Mouse (Mus musculus): ENCODE data around the gene Arpc5l.

The Arpc5l gene

GRCm38 (mm10) chr2:39004880-39005435 lies at the start of gene Arpc5l:
Arpc5l (plus strand) TSS chr2:39005348.
- CTCF ChIA-PET, result no interaction called here

DNA sequence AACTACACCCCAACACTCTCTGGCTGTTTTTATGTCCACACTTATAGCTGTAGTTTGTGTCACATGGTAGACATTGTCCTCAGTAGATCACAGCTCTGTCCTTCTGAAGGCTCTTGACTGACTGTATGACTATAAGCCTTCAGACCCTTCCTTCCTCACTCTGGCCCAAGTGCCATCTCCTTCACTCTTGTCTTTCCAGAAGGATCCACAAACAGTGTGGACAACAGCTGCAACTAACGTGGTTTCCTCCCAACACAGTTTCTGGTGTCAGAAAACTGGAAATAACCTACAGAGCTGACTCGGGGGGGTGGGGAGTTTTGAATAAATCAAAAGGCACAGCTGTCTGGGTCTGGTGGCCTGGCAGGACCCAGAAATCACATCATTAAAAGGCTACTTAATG lies 49.1 kb upstream of the Arpc5l start:
- CTCF ChIA-PET, result no interaction called here

GRCm38 (mm10) chr2:38957671-38958223 lies 47.4 kb upstream of the Arpc5l start:
- CTCF ChIA-PET, result no interaction called here

GRCm38 (mm10) chr2:38964198-38964597 lies 41.0 kb upstream of the Arpc5l start:
- CTCF ChIA-PET, result no interaction called here

DNA sequence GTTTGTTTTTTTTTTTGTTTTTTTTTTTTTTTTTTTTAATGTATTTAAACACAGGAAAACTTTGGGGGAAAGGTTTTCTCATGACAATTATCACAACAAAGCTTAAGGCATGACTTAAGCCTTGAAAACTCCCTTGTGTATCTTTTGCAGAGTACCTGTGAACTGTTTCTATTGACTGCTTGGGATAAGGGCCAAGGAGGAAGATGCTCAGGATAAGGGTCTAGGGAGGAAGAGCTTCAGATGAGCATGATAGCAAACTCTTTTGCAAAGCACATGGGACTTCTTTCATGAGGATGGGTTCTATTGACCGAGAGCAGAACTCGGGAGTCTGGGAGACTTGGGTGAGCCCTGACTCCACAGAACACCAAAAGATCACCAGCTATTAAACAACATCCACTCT lies 35.5 kb upstream of the Arpc5l start:
- CTCF ChIA-PET, result no interaction called here

DNA sequence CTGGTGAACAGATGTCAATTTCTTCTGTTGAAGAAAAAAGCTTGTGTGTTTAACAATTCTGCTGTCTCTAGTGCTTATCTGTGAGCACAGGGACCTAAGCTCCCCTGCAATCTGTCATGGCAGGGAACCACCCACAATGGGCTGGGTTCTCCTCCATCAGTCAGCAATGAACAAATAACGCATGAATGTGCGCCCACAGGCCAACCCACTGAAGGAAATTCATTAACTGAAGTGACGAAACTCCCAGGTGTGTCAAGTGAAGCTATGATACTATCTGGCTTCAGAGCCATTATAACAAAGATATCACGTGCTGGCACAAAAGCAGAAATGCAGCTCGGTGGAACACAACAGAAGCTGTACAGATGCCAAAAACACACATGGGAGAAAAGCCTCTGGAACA lies 35.1 kb upstream of the Arpc5l start:
- CTCF ChIA-PET, result no interaction called here

GRCm38 (mm10) chr2:38973223-38973622 lies 31.9 kb upstream of the Arpc5l start:
- CTCF ChIA-PET, result no interaction called here

DNA sequence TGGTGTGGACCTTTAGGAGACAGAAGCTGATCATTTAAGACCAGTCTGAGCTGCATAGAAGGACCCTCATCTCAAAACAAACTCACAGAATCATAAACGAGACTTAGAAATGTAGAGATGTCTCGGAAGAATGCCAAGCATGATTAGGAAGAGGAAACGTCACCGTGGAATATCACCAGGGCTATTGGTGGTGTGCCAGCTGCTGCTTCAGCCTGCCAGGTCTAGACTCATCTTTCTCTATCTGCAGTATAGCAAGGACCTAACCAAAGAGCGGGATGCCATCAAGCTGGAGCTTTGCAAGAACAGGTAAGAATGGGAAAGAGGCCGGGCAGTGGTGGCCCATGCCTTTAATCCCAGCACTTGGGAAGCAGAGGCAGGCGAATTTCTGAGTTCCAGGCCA lies 31.4 kb upstream of the Arpc5l start:
- CTCF ChIA-PET, result no interaction called here

GRCm38 (mm10) chr2:38974171-38974570 lies 31.0 kb upstream of the Arpc5l start:
- CTCF ChIA-PET, result no interaction called here

DNA sequence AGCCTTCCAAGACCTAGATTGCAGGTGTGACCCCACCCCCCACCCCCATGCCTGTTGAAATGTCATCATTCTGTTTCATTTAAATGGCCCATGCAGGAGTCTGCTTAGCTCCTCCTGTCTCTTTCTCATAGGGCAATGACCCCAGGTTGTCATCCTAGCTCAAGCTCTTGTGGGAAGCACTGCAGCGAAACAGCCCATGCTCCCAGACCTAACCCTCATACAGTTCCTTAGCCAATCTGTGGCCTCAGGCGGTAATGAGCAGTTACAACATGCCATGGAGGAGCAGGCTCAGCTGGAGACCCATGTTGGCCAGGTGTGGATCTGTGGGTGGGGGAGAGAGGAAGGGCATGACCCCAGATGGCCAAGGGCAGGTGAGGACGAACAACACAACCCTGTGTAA lies 30.0 kb upstream of the Arpc5l start:
- CTCF ChIA-PET, result no interaction called here

DNA sequence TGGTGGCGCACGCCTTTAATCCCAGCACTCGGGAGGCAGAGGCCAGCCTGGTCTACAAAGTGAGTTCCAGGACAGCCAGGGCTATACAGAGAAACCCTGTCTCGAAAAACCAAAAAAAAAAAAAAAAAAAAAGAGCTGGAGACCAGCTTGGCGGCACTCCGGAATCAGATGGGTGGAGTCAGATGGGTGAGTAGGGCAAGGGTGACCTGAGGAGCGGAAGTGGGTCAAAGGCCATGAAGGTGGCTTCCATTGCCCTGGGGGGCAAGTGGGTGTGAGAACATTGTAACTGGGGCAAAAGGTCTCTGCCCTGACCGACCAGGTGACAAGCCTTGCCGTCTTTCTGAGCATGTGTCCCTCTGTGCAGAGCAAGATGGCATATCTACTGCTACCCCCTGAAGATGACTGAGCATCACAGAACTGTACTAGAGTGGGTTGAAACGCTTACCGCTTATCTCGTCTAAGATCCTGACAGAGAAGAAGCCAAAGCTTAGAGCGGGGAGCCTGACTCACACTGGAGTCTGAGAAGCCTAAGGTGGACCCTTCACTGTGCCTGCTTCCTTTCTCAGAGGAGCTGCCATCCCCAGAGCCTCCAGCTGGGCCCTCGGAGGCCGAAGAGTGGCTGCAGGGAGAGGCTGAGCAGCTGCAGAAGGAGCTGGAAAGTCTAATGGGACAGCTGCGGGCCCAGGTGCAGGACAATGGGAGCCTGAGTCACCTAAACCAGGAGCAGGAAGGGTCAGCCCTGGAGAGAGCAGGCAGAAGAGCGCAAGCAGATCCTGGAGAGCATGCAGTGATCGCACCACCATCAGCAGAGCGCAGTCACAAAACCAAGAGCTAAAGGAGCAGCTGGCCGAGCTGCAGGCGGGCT lies 29.0 kb upstream of the Arpc5l start:
- CTCF ChIA-PET, result interaction anchor here (0.5 kb wide), 1 partner anchor 60 kb away, joined by 3 read pairs; no protein-coding TSS in a partner anchor

DNA sequence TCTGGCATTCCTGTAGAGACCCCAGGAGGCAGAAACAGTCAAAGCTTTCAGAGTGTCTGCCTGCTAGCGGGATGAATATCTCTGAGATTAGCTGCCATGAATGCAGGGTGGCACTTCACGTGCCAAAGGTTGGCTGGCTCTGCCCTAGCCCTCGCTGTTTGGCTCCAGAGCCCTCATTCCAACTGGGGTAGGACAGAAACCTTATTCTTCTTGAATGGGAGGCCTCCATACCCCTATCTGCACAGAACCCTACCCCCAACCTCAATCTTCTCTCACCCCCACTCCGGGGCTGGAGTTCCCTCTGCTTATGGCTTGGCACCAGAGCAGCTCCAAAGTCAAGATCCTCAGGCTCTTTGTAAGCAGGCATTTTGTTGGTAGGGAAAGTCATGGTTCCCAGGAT lies 27.3 kb upstream of the Arpc5l start:
- CTCF ChIA-PET, result no interaction called here

DNA sequence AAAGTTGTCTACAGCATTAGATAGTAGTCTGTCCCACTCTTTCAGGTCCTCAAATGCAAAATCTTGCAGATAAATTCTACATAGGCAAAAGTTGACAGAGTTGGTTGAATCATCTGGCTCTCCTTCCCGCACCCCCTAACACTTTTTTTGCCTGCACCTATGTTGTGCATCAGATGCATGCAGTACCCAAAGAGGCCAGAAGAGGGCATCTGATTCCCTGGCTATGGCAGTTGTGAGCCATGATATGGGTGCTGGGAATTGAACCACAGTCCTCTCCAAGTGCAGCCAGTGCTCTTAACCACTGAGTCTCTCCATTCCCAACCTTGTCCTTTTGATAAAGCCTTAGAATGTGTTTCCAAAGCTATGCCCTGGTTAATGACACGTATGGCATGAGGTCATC lies 21.7 kb upstream of the Arpc5l start:
- CTCF ChIA-PET, result no interaction called here

DNA sequence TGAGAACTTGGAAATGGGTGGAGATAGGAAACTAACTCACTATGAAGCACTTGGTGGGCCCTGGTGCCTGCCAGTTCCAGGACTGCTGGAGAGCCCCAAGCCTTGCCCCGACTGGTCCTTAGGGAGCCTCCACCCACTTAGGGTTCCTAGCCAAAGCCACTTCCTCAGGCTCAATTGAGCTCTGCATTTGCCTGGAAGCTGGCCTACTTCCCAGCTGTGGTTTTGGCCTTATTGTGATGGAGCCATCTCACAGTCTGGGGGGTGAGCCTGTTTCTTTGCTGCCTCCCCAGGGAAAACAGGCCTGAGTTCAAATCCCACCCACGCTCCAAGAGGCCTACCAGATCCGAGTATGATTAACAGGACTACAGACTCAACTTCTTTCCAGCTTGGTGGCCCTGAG lies 18.6 kb upstream of the Arpc5l start:
- CTCF ChIA-PET, result no interaction called here

DNA sequence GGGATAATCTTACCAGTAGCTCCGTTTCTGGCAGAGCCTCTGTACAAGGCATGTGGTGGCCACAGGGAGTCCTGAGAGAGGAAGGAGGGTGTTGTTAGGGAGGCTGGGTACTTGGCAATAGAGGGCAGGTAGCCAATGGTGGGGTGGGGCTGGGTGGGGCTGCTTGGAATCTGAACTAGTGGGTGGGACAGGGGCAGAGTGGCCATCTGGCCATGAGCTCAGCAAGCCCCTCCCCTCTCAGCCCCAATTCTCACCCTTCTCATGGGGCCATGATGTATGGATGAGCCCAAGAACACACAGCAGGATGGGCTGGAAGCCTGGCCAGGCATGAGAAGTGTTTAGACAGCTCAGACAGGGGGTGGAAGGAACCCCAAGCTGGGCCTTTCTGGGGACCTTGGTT lies 17.8 kb upstream of the Arpc5l start:
- CTCF ChIA-PET, result no interaction called here

DNA sequence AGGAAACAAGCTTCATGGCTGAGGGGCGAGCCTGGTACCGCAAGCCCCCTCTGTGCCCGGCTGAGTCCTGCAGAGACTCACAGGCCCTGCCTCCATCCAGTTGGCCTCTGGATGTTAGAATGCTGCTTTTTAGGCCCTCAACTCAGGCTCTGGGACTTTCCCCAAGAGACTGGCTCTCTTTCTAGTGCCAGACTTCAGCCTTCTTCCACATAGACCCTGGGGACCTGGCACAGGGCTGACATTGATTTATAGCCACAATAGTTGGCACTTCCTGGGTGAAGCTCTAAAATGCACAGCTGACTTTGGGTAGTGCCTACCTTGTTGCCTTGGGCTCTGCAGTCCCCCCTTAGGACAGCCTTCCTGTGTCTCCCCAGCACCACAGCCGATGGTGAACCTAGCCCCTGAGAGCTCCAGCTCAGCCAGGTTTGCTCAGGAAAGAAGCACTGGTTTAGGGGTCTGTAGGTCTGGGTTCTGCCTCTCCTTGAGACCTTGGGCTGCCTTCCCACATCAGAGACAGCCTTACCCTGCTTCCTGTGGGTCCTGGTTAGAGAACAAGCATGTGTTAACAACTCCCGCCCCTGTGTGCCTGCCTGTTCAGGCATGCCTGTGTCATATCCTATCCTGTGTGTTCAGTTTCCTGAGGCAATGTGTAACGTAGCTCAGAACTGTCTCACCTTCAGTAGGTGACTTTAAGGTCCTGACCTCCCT lies 17.2 kb upstream of the Arpc5l start:
- CTCF ChIA-PET, result no interaction called here

DNA sequence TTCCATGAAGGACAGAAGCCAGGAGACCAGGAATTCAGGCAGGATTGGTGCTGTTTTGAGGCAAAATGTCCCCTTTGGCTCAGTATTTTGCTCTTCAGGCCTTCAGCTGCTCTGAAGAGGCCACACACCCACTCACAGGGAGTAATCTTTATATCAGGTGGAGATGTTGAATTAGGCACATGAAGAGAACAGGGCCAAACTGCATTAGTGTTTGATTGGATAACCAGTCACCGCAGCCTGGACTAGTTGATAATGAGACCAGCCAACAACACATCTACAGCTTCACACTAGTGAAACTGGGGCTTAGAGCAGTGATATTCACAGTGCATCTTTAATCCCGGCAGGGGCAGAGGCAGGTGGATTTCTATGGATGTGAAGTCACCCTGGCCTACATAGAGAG lies 16.2 kb upstream of the Arpc5l start:
- CTCF ChIA-PET, result no interaction called here

DNA sequence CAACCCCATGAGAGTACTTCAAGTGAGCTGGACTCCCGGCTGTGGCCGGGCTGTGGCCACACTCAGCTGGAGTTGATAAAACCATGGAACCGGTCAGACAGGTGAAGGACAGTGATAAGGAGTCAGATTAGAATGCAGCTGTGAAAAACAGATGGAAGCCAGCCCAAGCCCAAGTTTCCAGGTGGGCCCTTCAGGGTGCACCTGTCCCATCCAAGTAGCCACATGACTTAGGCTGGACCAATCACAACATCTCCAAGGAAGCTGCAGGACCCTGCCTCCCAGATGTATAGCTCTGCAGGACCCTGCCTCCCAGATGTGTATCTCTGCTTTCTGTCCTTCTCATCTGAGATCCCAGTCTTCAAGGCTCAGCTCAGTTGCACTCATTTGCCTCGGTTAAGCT lies 13.1 kb upstream of the Arpc5l start:
- CTCF ChIA-PET, result interaction anchor here (1.2 kb wide), 1 partner anchor 9 kb away, joined by 3 read pairs; no protein-coding TSS in a partner anchor

- CTCF ChIA-PET, result interaction anchor here (1.2 kb wide), 1 partner anchor 10 kb away, joined by 3 read pairs; no protein-coding TSS in a partner anchor
Measured at GRCm38 (mm10) chr2:38992452-38992851, 12.7 kb upstream of the Arpc5l start.

GRCm38 (mm10) chr2:38997386-38998374 lies 7.5 kb upstream of the Arpc5l start, which contains the start of gene Wdr38:
Wdr38 (plus strand) TSS chr2:38997476.
- CTCF ChIA-PET, result interaction anchor here (1.1 to 1.6 kb wide), 2 partner anchors 72 to 74 kb away, joined by 3 to 4 read pairs; no protein-coding TSS in a partner anchor

DNA sequence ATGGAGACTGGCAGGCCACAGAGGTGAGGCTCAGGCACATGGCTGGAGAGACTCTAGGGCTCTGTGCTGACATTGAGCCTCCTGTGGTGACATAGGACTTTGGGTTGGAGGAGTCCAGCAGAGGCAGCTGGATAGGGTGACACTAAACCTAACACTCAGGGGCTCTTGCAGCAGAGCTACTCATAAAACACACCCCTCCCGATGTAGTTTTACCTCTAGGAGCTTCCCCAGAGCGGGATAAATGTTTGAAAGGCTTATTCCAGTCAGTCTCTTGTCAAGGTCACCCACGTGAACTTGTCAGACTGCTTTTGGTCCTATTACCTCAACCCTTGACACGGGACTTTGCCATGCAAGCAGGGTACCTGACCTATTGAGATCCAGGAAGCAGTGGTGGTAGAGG lies 5.8 kb upstream of the Arpc5l start:
- CTCF ChIA-PET, result no interaction called here
